Mouse (Mus musculus) liver (tissue): Measurements from ENCODE around the gene Arhgap24.

Experiments
- DNase-seq: peaks from one replicate; pipeline ENCODE4 v3.0.0-alpha.2; 2020; ENCODE audit warnings: mixed read lengths

Gene Arhgap24

DNA sequence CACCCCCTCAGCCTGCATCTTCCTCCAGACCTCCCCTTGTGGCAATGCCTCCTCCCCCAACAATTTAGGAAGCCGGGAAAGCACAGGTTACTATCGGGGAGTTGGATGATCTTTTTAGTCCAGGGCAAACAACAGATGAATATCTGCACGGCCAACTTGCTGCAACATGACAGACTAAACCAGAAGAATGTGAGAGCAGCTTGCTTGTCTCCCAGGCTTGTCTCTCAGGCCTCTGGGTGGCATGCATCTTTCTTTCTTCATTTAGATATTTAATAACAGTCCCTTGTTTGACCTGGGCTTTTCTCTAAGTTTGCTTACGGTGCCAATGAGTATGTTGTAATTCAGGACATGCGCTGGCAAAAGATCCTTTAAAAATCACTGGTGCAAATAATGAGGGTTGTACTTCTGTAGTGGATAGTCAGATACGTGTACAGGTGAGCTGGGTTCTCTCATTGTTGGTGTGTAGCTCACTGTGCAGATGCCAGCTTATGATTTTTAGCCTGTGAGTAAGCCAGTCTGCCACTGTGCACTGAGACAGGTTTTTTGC lies 101.7 kb downstream of the Arhgap24 start:
- no peak for DNase-seq

DNA sequence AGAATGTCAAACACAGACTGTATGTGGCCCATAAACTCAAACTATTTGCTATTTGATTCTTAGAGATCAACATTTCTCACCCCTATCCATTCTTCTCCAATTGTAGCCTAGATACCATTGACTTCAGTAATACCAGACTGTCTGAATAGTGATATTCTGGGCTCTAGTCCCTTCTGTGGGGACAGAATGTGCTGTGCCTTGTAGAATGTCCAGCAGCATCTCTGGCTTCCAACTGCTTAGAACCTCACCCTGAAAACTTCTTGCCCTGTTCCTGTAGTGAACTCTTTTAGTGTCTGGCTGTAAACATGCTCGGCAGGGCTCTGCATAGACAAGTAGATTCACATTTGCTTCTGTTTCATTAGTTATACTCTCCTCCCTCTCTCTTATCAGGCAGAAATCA lies 110.2 kb downstream of the Arhgap24 start:
- no peak for DNase-seq

DNA sequence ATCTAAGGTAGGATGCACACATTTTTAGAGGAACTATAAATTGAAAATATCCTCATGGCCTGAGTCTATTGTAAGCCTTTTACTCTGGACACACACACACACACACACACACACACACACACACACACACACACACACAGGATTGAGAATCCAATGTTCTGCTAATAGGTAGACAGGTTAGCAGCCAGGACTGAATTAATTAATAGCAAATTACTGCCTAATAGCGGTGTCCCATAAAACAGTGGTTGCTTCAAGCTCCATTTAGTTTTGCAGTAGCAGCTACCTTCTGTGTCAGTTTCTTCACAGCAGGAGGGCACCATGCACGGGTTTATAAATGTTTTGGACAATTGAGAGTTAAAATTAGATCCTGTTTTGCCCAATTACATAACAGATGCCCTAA lies 111.9 kb downstream of the Arhgap24 start:
- DNase-seq: no peak

DNA sequence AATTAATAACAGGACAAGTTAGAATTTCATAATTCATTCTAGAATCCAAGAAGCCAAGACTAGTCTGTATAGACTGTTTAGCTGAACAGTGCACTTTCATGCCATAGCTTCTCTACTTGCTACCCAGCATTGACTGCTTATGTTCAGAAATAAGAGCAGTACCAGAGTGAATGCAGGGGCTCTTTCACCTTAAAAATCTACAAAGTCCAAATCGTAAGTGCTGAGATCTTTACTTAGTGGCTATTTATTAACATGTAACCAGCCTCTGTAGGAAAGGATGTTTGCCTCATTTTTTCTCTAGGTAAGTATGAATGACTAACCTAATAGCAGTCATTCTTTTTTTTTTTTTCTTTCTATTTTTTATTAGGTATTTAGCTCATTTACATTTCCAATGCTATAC lies 117.9 kb downstream of the Arhgap24 start:
- no peak for DNase-seq

DNA sequence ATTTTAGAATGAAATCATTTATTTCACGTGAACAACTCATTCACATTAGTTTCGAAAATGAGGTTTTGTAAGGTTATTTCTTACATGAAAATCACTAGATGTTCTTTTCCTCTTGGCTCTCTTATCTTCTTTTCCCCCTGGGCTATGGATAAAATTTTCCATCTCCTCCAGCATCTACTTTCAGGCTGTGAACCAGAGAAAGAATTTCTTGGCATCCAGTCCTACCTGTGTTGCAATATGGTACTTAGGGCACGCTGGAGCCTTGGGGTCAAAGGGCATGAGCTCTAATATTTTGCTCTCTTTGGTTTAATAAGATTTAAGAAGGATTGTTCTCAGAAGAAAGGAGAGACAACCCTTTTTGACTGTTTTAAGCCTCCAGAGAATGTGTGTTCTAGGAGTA lies 132.4 kb downstream of the Arhgap24 start:
- no peak for DNase-seq

DNA sequence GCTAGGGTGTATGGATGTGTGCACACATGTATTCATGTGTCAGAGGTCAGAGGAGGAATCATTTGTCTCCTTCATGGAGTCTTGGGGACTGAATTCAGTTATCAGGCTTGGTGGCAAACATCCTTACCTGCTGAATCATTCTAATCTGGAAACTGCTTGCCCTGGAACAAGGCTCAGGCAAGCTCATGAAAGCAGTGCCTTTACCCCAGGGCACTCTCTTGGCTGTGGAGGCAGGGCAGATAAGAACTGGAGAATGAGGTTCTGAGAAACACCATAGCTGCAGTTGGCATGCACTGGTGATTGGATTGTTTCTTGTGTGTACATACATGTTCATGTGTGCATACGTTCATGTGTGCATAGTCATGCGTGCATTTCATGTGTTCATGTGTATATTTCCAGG lies 132.9 kb downstream of the Arhgap24 start:
- DNase-seq: no peak

DNA sequence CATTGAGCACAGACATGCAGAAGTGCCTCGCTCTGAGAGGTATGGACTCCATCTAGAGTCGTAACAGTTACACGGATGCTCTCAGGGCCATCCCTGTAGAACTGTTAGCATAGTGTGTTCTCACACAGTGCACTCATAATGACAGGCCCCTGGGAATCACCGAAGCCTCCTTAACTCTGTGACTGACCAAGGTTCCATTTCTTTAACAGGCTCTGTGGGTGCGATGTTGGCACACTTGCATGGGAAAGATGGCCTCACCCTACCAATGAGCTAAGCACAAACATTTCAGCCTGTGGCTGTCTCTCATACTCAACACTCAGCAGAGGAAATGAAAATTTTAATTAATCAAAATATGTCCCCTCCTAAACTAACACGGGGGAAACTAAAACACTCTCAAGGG lies 134.1 kb downstream of the Arhgap24 start:
- DNase-seq: no peak

DNA sequence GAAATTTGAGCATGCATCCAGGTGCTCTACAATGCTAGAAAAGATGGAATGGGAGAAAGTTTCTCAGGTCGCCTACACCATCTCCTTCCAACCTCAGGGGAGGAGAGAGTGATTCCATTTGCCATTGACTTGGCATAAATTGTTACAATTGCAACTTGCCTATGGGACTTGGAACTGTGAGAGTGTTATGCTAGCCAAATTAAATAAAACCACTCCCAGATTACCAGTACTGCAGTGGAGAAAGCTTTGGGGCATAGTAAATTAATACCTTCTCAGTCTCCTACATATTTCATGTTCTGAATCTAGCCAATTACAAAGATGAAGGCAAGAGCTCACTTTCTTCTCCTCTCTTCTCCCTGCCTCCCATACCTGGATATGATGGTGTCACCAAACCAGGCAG lies 139.8 kb downstream of the Arhgap24 start:
- DNase-seq: no peak

DNA sequence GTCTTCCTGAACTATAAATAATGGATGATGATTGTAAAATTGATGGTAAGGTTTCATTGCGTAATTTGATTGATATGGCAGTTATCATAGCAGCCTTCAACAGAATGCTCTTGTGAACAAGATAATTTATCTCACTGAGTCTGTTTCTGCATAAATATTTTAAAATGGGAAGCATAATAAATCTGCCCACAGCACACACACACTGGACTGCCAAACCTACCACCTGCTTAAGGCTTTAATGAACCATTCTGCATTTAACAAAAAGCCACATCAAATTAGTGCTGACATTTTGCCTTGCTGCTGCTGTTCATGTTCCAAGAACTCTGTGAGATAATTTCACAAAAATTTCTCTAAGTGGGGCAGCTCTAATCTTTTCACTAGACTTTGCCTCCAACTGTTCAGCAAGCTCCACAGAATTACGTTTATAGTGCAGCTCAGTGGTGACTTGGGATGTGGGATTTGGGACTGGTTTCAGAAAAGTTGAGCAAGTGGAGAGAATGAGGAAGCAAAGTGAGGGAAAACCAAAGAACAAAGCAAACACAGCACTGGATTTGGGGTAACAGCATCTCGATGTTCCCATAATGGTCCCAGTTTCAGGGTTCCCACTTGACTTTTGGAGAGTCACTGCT lies 142.7 kb downstream of the Arhgap24 start:
- DNase-seq: no peak

DNA sequence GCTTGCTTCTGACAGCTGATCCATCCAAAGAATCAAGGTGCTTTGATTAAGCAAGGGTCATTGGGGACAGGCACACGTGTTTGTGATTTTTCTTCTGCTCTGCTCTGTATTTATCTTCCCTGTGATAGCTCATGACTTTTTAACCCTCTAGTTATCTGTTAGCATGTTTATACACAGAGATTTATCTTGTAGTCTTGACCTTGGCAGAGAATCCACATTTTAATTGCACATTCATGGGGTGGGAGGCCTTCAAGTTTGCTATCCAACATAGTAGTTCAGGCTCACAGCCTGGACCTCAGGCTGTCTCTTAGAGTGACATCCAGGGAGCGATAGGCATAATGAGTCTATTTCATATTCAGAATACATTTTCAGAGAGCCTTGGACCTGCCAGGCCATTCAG lies 145.5 kb downstream of the Arhgap24 start:
- DNase-seq: no peak

DNA sequence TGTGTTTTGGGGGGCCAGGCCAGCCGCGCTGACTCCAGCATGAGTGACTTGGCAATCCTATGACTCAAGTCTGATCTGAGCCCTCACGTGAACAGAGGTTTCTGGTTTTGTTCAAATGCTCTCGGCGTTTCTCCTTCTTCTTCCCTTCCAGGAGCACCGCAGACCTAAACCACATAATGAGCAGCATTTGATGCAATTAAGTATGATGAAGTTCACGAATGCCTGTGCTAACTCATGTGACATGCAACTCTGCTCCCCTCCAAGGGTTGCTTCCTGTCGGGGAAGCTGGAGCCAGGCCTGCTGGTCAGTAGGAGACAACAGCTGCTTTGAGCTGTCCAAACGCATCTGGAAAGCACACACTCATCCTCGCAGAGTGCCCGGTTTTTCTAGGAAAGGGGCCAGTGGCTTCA lies 148.2 kb downstream of the Arhgap24 start:
- DNase-seq: peak; percentile 4

DNA sequence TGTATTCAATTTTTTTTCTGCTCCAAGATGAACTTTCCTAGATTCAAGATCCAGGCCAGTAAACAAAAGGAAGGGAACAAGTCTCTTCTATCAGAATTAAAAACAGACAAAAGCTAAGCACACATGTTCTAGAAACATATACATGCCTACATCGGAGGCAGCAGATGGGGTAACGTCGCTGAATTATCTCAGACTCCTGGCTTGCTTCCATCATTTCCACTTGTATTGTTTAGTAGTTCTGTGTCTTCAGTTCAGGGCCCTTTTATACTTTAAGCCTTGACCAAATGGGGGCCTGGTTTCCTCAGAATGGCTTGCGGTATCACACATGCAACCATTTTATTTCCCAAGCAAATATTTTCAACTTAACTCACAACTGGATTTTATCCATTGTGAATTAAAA lies 154.4 kb downstream of the Arhgap24 start:
- DNase-seq: no peak

DNA sequence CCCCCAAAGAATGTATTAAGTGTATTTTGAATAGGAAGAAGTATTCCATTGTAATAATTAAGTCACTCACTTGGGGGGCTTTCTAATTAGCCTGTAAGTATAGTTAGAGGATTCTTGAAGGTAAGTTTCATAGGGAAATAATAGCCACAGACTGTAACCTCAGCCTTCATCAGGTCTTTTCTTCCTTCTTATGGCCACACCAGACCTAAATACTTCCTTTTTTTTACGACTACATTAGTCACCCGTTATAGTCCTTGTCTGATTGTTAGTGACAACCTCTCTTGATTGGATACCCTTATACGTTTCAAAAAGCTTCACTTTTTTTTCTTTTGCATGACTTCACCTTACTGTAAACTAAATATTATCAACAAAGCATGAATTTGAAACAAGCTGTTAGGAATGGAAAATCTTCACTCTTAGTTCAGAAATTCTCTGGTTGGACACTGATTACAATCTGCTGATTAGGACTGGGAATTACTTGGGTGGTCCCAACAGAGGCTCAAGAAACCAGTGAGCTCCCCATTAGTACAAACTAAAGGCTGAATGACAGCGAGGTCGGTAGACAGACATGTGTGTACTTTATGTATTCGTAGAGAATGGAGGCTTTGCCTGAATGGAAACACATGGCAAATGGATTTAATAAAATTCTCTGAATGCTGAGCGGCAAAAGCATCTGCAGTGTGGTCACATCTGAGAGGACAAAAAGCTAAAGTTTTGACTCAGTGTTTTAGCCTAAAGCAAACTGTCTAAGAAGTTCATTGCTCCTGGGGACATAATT lies 158.8 kb downstream of the Arhgap24 start:
- no peak for DNase-seq

DNA sequence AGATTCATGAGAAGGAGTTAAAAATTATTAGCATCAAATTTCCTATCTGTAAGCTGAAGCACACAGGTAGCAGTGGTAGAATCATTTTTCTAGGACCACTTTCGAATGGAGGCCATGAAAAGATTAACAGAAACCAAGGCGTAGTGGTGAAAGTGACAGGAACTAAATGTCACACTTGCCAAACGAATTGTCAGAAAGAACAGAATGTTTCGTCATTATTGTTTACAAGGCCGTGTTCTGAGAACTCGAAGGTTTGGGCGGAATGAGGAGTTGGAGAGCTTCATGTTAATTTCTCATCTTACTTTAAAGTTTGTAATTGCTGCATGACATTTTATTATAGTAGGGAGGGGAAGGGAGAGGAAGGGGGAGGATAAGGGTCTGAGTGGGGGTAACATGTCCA lies 162.2 kb downstream of the Arhgap24 start:
- no peak for DNase-seq

DNA sequence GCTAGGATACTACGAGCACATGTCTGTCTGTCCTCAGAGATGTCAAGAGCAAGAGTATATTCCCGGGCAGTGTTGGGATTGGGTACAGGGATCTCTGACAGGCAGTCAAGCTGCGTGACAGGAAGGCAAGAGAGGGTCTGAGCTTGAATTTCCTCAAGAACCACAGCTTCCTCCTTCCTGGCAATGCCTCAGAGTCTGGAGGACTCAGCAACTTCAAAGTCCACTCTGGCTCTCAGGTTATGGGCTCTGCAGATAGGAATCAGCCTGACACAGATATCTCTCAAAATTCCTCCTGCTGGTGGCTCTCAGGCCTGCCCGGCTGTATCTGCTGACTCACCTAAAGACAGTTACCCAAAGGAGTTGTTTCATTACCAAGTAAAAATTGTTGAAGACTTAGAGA lies 162.6 kb downstream of the Arhgap24 start:
- DNase-seq: no peak

DNA sequence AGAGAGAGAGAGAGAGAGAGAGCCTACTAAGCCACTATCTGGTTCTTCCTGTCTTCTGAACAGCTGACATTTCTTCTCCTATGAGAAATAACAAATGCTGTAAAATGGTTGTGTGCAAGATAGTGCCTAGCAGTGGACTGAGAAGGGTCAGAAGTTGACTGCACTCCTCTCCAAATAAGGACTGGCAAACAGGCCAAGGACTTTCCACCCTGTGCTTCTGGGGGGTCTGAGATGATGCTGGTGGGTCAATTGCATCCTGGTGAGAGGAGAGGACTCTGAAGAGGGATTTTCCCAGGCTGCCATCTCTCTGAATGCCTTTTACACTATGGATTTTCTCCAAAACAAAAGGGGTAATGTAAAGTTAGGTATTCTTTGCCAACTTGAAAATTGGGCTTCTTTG lies 177.9 kb downstream of the Arhgap24 start:
- no peak for DNase-seq

DNA sequence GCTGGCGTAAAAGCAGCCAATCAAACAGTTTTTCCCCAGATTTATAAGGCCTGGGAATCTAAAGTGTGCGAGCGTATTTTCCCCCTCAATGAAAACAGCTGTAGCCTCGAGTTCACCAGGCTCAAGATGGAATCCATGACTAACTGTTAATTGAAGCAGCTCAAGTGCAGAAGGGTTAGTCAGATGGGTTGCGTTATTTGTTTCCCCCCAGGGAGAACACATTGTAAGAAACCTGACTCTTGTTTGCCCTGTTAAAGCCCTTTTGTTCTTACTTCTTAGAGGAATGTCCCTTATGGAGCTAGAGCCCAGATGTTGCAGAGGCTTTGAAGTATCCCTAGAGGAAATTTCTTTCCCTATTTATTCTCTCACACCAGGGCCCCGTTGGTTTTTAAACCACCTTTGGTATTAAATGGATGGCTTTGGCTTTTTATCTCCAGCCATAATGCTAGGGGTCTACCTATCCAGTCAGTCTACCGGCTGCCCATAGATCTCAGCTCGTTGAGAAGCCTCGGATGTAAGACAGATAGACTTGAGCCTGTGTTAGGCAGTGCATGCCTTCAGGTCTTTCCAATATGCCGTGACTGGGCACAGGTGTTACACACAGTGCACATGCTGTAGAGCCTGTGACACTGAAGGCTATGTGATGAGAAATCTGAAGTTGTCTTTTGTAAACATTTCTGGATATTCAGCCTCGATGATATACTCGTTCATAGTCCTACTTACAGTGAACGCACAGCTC lies 184.0 kb downstream of the Arhgap24 start:
- no peak for DNase-seq

DNA sequence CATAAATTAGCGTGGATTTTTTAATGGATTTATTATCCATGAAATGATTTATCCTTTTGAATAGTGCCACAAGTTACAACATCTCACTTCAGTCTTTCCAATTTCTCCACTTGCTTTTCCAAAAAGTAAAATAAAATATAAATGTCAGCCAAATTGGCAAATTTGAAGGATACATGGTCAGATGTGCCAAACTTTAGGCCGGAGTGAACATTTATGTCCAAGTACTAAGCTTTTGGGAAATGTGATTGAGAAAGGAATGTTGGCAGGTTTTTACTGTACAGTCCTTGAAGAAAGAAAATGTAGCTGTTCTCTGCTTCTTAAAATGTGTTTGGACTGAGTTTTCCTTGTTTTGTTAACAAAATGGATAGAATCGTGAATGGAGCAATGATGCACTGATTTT lies 185.7 kb downstream of the Arhgap24 start:
- no peak for DNase-seq

DNA sequence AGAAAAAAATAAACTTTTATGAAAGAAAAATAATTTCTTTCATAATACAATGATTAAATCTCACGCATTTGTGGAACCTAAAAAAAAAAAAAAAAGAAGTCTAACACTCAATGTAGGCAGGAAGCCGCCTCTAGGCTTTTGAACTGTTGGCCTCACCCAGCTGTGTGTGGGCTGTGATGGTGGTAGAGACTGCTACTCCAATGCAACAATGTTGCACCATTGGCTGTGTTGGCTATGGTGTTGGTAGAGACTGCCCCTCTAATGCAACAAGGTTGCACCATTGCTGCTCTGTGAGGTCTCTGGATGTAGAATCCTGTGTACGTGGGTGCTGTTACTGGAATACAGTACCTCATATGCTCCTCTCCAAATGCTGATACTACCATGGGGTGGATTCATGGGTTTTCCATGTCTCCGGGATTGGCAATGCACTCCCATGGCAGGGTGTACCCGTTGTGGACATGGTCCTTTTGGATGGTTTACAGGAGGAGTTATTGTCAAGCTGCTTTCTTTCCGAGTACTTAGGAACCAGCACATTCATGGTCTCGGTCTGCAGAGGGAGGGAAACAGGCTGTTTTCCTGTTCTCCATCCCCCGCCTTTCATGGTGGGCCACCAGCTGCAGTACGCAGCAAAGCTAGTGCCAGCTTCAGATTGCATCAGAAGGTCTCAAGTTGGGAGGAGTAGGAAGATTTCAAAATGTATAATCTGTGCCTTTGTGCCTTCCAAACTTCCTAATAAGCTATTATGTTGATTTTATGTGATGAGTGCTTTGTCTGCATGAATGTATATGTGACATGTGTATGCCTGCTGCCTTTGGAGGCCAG lies 186.8 kb downstream of the Arhgap24 start:
- DNase-seq: no peak

DNA sequence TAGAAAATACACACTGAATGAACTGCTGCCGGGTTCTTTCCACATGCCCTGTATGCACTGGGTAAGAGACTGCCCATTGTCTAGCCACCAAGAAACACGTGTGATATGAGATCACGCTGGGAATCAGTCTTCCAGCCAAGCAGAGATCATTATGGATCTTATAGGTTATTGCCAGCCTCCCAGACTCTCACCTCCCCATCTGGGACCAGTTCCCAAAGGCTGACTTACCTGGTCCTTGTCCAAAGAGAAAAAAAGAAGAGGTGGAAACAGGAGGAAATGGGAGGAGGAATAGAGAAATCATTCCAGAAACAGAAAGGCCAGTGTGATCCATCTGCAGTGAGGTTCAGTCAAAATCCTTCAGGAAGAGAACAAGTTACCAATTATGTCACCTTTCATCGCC lies 189.0 kb downstream of the Arhgap24 start:
- DNase-seq: no peak

DNA sequence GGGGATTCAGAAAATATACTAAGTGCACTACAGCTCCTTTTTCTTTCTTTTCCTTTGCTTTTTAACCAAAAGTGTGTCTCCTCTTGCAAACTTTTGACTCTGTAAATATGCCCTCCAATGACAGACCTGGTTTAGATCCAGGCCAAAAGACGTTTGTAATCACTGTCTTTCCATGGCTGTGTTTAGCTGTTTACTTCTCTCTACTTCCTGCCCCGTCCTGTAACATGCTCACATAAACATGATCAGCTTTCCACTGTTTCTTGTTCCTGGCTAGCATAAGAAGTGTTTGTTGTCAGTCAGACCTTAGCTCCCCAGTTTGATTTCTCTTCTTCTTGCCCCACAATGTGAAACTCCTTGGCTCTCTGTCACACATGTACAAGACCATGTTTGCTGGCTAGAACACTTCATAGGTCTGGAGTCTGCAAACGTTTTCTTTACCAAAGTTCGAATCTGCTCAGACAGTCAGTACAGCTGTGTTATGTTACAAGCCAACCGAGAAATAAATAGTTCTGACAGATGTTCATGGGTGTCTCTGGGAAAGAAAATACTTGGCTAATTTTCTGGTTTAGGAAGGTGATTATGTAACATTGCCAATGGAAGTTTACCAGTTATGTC lies 189.6 kb downstream of the Arhgap24 start:
- DNase-seq: no peak

DNA sequence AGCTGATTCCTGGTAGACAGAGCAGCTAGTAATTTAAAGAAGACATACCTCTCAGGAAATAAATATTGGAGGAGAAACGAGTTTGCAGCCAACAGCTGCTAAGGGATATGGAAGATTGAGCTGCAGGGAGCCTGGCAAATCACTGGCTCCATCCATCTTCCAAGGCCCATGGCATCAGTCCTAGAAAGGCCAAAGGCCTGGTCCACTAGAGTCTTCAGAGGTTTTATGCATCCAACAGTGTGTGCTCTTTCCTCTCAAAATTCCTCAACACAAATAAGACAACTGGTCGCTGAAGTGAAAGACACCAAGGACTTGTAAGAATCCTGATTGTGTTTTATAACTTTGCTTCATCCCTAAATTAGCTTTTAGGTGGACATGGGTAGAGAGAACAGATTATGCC lies 194.1 kb downstream of the Arhgap24 start:
- no peak for DNase-seq
